Mouse (Mus musculus) small intestine, adult 2 months (tissue): ENCODE data around the gene Gcc2.

Experiments
- CTCF ChIP-seq: fragments of 200-500 bp; IDR thresholded peaks from 2 replicates; pipeline ENCODE4 v1.5.1; 2012; ENCODE audit warnings: low read depth, mild to moderate bottlenecking, control low read depth, inconsistent platforms, low read length, moderate library complexity, mixed read lengths; ENCODE audit not compliant: insufficient replicate concordance, insufficient read length; ENCODE audit errors: extremely low read depth
- POLR2A ChIP-seq: fragments of 200-500 bp; IDR thresholded peaks from 2 replicates; pipeline ENCODE4 v1.6.1; 2012; ENCODE audit warnings: low read depth, mild to moderate bottlenecking, control low read depth, inconsistent platforms, low read length, moderate library complexity

- TF ChIP-seq CTCF (0 out of 2 replicates have a peak, but pooled peaks have one; percentile 8), POLR2A (no peak)
These were observed 5.8 kb upstream of the Gcc2 start for GRCm38 (mm10) chr10:58249535-58249934.
